Mouse (Mus musculus) gastrocnemius, adult 2 months (tissue): ENCODE data around the gene Clpb. TPM values are rescaled to one million over a fixed set of nuclear protein-coding genes. Genes with fewer than 3 reads are reported as not detected.
A peak's percentile ranks its signal among the peaks of the same experiment; 100 is the strongest.
"Not testable (repeated sequence)": the region's sequence is repeated elsewhere in the genome, so short reads cannot be mapped to it uniquely, and the experiment has no call there.

ENCODE experiments used
- DNase-seq: peaks from one replicate; pipeline ENCODE4 v3.0.0; 2022
- H3K27ac ChIP-seq: fragments of 200-600 bp; 2 replicates; pipeline ENCODE4 v1.8.1; 2022; ENCODE audit warnings: mild to moderate bottlenecking
- H3K4me3 ChIP-seq: fragments of 200-600 bp; 2 replicates; pipeline ENCODE4 v1.8.1; 2022; ENCODE audit warnings: mild to moderate bottlenecking, moderate library complexity
- CTCF ChIP-seq: fragments of 200-600 bp; IDR thresholded peaks from 2 replicates; pipeline ENCODE4 v1.8.1; 2022; ENCODE audit warnings: antibody characterized with exemption, mild to moderate bottlenecking, moderate library complexity
- intact Hi-C: fragments of 180-260 bp; cut with DNase I; formaldehyde crosslinking; loops from one replicate; pipeline ENCODE4 v1.15.1; 2025
- long read RNA-seq, 2 experiments: library from polyadenylated mRNA; stranded (forward); transcript quantifications; one replicate each; pipeline ENCODE4 v2.0.0; 2021
- total RNA-seq, 2 experiments: library from RNA; stranded (reverse); gene quantifications; 2 replicates each; pipeline ENCODE4 v1.2.3; 2021

Gene Clpb
- total RNA-seq, result 10 to 100 TPM; 50.0 to 71.3 TPM
- long read RNA-seq, experiment 1, full-length matches to known transcripts, result 202 of 230 reads
- long read RNA-seq, experiment 1, partial matches to known transcripts, result 14 of 230 reads
- long read RNA-seq, experiment 1, other reads (novel, unspliced or antisense), result 14 of 230 reads
- long read RNA-seq, experiment 2, full-length matches to known transcripts, result 160 of 187 reads
- long read RNA-seq, experiment 2, partial matches to known transcripts, result 17 of 187 reads
- long read RNA-seq, experiment 2, other reads (novel, unspliced or antisense), result 10 of 187 reads

- intact Hi-C loops, result loop anchor here (5.0 to 10.0 kb wide), 2 partner anchors 174 to 401 kb away; partner anchors contain the start of genes Inppl1, Rnf121, Xndc1 and Xntrpc
- peak; percentile 97 for TF ChIP-seq CTCF
- Histone ChIP-seq H3K4me3 (peak within 1 kb of the TSS; percentile 93), H3K27ac (peak within 1 kb of the TSS; percentile 92)
- peak; percentile 93 for DNase-seq
These were observed at the start of gene Clpb for GRCm38 (mm10) chr7:101663514-101664159. Gene Clpb (plus strand): TSS chr7:101663633.

- peak; percentile 30 for DNase-seq
- no peak for TF ChIP-seq CTCF
- H3K27ac ChIP-seq, result no peak overlapping the region
- H3K4me3 ChIP-seq, result no peak overlapping the region
- intact Hi-C loops, result no loop called here
These were observed 48.0 kb upstream of the Clpb start for GRCm38 (mm10) chr7:101615406-101615805.

- DNase-seq, result no peak
- H3K27ac ChIP-seq, result no peak overlapping the region
- no peak overlapping the region for H3K4me3 ChIP-seq
- intact Hi-C loops, result no loop called here
- TF ChIP-seq CTCF, result no peak
These were observed 47.1 kb upstream of the Clpb start for GRCm38 (mm10) chr7:101616136-101616835.

- no peak for TF ChIP-seq CTCF
- no peak overlapping the region for H3K4me3 ChIP-seq
- no peak overlapping the region for H3K27ac ChIP-seq
- DNase-seq, result no peak
- intact Hi-C loops, result no loop called here
These were observed 45.8 kb upstream of the Clpb start for GRCm38 (mm10) chr7:101617438-101618165.

GRCm38 (mm10) chr7:101618273-101618672, 45.2 kb upstream of the Clpb start:
- TF ChIP-seq CTCF, result no peak
- no peak for DNase-seq
- intact Hi-C loops, result no loop called here

GRCm38 (mm10) chr7:101620373-101620772, 43.1 kb upstream of the Clpb start:
- Histone ChIP-seq H3K27ac (no peak overlapping the region), H3K4me3 (no peak overlapping the region)
- peak; percentile 42 for DNase-seq
- peak; percentile 84 for TF ChIP-seq CTCF
- intact Hi-C loops, result no loop called here

More at GRCm38 (mm10) chr7:101618273-101618672, 45.2 kb upstream of the Clpb start:
- no peak overlapping the region for H3K27ac ChIP-seq
- no peak overlapping the region for H3K4me3 ChIP-seq

- DNase-seq, H3K27ac ChIP-seq, intact Hi-C loops, H3K4me3 ChIP-seq: not testable (repeated sequence)
These were observed 41.6 kb upstream of the Clpb start for GRCm38 (mm10) chr7:101621861-101622260.

GRCm38 (mm10) chr7:101624283-101624682, 39.1 kb upstream of the Clpb start:
- Histone ChIP-seq H3K27ac (no peak overlapping the region), H3K4me3 (no peak overlapping the region)
- no peak for TF ChIP-seq CTCF
- DNase-seq, result no peak
- intact Hi-C loops, result no loop called here

- intact Hi-C loops, H3K4me3 ChIP-seq, DNase-seq, H3K27ac ChIP-seq: not testable (repeated sequence)
These were observed 36.3 kb upstream of the Clpb start for GRCm38 (mm10) chr7:101627166-101627565.

GRCm38 (mm10) chr7:101628481-101628880, 35.0 kb upstream of the Clpb start:
- intact Hi-C loops, result no loop called here
- no peak for TF ChIP-seq CTCF
- Histone ChIP-seq H3K4me3 (no peak overlapping the region), H3K27ac (no peak overlapping the region)
- DNase-seq, result no peak

- intact Hi-C loops, result no loop called here
- TF ChIP-seq CTCF, result no peak
These were observed 29.7 kb upstream of the Clpb start for GRCm38 (mm10) chr7:101633629-101634177.

GRCm38 (mm10) chr7:101634513-101634912, 28.9 kb upstream of the Clpb start:
- no peak overlapping the region for H3K4me3 ChIP-seq
- no peak for DNase-seq
- TF ChIP-seq CTCF, result no peak
- H3K27ac ChIP-seq, result no peak overlapping the region
- intact Hi-C loops, result no loop called here

More at GRCm38 (mm10) chr7:101633629-101634177, 29.7 kb upstream of the Clpb start:
- no peak overlapping the region for H3K27ac ChIP-seq
- DNase-seq, result no peak
- no peak overlapping the region for H3K4me3 ChIP-seq
